Mouse (Mus musculus) right cerebral cortex, postnatal 25 days (tissue): ENCODE measurements at regions not wholly inside any gene's neighbourhood (a gene's known extent, or its start where the extent isn't known, plus 50 kb on each side); places are given as distances from the start of the nearest gene placed in this dataset.

Experiments used
- DNase-seq: peaks from one replicate; pipeline ENCODE4 v3.0.0; 2022

- no peak for DNase-seq
These were observed 76.0 kb upstream of the Frmd4a start for GRCm38 (mm10) chr2:3941496-3941895.

GRCm38 (mm10) chr2:3947432-3947831, 70.1 kb upstream of the Frmd4a start:
- DNase-seq, result no peak

DNA sequence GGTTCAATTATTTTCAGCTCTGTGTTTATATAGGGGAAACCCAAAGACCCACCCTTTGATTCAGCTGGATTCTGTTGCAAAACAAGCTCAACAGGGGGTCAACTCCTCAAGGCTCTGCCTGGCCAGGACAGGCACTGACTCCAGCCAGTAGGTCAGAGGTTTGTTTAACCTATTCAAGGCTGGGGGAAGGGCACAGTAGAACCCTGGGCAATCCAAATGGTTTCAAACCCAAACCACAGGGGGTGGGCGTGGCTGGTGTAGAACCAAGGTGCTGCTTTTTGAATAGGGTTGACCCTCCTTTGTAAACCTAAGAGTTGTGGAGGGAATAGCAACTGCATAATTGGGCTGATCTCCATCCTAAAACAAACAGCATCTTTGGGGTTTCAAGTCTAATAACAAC, 69.2 kb upstream of the Frmd4a start:
- no peak for DNase-seq

GRCm38 (mm10) chr2:3957491-3957890, 60.0 kb upstream of the Frmd4a start:
- no peak for DNase-seq

GRCm38 (mm10) chr2:3958065-3958641, 59.4 kb upstream of the Frmd4a start:
- DNase-seq, result peak; percentile 75

DNA sequence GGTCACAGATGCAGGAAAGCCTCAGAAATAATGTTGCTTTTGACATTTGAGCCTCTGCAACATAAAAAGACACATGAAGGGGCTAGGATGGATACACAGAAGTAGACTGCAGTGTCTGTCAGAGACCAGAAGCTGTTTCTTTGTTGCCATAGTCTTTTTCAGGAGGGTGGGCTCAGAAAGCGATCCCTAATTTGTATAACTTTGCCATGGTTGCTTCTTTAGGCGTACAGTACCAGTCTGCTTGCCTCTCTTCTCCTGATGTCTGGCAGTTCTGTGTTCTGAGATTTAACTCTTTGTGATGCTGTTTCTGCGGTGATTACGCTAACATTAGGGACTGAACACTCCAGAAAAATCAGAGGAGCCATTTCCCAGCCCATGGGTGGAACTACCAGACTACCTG, 58.8 kb upstream of the Frmd4a start:
- DNase-seq, result no peak

- DNase-seq, result no peak
These were observed 58.3 kb upstream of the Frmd4a start for GRCm38 (mm10) chr2:3959181-3959580.

DNA sequence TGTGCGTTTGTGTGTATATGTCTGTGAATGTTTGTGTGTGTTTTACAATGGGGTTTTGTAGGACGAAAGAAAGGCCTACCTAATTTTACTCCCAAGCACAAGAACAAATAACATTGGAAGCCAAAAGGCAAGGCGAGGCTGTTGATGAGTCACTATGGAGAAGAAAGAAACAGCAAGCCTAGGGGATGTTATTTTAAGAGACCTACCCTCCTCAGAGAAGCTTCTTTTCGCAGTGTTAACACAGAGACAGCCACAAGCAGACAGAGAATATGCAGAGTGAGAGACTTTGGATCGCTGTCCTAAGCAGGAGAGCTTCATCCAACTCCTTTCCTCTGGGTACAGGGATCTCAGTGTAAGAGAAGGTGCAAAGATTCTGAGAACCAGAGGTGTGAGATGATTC, 57.3 kb upstream of the Frmd4a start:
- DNase-seq, result no peak

- DNase-seq, result no peak
These were observed 53.2 kb upstream of the Frmd4a start for GRCm38 (mm10) chr2:3964351-3964750.
